Mouse (Mus musculus) embryonic fibroblast, embryonic 13.5 days (primary cell): ENCODE measurements around the gene Pzp.

Experiments
- CTCF ChIP-seq: IDR thresholded peaks from 2 replicates; pipeline ENCODE4 v1.5.1; 2011; ENCODE audit warnings: mild to moderate bottlenecking, control low read depth, low read length, moderate library complexity, borderline replicate concordance; ENCODE audit not compliant: insufficient read depth
- POLR2A ChIP-seq: IDR thresholded peaks from 2 replicates; pipeline ENCODE4 v1.6.1; 2011; ENCODE audit warnings: low read depth, mild to moderate bottlenecking, control low read depth, low read length, moderate library complexity

DNA sequence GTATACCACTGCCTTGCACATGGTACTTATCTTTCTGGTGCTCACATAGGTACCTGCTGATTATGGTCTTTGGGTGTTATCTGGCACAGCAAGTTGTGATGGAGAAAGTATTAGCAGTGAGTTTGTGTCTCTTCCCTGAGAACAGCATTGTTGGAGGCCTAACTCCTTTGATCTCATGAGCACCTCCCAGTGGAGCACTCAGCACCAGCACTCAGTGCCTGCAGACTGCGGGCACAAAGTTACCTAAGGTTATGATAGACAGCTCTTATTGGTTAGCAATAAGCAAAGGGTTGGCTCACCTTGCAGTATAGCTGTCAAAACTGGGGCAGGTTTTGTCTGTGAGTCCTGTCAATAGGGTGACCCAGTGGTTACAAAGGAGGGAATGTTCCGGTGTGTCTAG lies 86.3 kb downstream of the Pzp start:
- TF ChIP-seq CTCF, result no peak
- TF ChIP-seq POLR2A, result no peak
